Mouse (Mus musculus): ENCODE measurements around the gene Vdac2. TPM values are rescaled to one million over a fixed set of nuclear protein-coding genes. Genes with fewer than 3 reads are reported as not detected.
A peak's percentile ranks its signal among the peaks of the same experiment; 100 is the strongest.

Gene Vdac2
- total RNA-seq, 2 experiments from 2014 or later, result 226 to 241 TPM

DNA sequence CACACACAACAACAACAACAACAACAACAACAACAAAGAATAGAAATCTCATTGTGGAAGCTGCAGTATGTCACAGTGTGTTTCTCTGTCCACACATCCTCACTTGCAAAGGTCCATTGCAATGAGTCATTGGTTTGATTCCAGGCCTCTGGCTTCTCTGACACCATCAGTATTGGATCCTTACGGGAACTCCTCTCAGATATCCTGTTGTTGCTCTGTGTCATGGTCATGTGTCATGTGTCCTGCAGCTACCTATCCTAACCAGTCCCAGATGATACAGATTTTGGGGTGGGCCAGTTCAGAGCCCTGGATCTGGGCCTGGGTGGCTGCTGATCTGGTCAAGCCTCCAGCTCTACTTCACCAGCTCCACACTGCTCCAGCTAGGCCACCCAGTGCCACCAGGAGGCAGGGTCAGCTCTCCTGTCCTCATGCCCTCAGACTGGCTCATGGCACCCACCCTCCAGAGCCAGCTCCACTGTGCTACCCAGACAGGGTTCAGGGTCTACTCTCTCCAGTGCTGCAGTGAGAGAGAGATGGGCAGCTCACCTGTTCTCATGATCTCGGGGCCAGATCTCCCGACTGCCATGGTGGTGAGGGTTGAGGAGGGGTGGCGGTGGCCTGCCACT, 4.0 kb upstream of the Vdac2 start:
- DNase-seq, result no peak

GRCm38 (mm10) chr14:21822307-21822706, 2.7 kb upstream of the Vdac2 start:
- no peak for DNase-seq

DNA sequence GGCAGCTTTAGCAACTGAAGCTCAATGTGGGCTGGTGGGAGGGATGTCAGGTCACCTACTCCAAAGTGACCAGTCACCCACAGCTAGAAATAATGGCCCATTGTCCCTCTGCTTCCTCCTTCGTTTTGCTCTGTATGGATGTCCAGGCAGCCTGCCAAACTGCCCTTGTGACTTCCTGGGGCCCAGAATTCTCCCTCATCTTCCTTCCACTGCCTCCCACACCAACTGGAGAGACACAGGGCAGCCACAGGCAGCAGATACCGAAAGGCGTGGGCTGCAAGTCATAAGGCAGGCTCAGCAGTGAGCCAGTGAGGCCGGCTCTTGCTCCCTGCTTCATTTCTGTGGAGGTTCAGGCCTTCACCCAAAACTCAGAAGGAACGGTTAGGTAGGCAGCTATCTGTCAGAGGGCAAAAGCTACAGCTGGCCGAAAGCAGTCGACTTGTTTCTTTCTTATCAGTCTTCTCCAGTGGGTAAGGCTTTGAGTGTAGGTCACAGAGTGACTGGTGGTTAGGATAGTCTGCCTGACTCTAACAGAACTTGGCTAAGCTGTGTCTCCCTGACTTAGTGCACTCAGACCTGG, 2.2 kb upstream of the Vdac2 start:
- DNase-seq, result peak; percentile 58 to 68

DNA sequence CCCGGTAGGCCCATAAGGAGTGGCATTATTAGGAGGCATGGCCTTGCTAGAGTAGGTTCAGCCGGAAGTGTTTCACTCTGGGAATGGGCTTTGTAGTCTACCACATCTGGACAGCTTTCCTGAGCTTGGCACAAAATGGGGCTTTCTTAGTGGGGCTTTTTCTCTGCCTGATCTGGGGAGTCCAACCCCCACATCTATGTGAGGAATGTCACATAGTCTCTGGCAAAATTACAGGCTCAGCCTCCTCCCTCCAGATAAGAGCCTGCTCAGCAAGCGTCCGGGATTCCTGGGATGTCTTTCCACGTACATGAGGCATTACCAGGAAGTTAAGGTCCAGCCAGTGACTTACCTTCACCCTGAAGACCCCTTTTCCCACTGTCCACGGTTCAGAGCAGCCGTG, 1.1 kb upstream of the Vdac2 start:
- no peak for DNase-seq

GRCm38 (mm10) chr14:21825786-21826491, 901 bp downstream of the Vdac2 start:
- DNase-seq, result no peak

GRCm38 (mm10) chr14:21830876-21831767, 6.1 kb downstream of the Vdac2 start:
- peak; percentile 97 for DNase-seq

- DNase-seq, result no peak
These were observed 6.9 kb downstream of the Vdac2 start for GRCm38 (mm10) chr14:21831830-21832403.

DNA sequence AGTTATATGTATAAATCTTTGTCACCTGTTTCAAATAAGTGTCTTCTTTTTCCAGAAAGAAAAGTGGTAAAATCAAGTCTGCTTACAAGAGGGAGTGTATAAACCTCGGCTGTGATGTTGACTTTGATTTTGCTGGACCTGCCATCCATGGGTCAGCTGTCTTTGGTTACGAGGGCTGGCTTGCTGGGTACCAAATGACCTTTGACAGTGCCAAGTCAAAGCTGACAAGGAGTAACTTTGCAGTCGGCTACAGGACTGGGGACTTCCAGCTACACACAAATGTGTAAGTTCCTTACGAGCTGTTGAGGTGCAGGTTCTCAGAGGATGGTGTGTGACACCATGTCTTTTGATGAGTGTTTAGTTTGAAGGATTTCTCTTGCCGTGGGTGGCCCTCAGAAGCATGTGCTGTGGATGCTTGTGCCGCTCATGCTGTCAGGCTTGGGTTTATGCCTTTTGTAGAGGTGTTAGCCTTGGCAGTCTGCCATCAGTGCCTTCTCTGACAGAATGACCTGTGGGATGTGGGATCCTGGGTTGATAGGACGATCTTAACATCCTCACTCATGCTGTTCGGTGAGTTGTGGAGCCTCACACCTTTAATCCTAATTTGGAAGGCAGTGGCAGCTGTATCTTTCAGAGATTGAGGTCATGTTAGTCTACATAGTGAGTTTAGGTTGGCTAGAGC, 13.4 kb downstream of the Vdac2 start:
- no peak for DNase-seq

GRCm38 (mm10) chr14:21841819-21842592, 17.0 kb downstream of the Vdac2 start:
- no peak for DNase-seq

DNA sequence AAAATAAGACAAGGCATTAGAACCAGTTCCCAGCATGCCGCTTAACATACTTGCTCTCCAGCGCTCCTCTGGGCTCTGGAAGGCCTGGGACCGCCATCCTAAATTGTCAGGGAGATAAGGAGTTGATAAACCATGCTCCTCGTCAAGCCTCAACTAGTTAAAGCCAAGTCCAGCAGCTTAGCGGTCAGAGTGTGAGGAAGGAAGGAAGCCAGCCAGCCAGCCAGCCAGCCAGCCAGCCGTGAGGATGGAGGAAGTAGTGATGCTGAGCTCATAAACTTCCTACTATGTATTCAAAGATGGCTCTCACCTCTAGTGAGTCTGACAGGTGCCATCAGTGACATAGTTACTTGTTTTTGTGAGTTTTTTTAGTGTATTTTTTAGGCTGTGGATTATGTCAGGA, 18.2 kb downstream of the Vdac2 start:
- DNase-seq, result no peak

- no peak for DNase-seq
These were observed 21.9 kb downstream of the Vdac2 start for GRCm38 (mm10) chr14:21846827-21847380.

DNA sequence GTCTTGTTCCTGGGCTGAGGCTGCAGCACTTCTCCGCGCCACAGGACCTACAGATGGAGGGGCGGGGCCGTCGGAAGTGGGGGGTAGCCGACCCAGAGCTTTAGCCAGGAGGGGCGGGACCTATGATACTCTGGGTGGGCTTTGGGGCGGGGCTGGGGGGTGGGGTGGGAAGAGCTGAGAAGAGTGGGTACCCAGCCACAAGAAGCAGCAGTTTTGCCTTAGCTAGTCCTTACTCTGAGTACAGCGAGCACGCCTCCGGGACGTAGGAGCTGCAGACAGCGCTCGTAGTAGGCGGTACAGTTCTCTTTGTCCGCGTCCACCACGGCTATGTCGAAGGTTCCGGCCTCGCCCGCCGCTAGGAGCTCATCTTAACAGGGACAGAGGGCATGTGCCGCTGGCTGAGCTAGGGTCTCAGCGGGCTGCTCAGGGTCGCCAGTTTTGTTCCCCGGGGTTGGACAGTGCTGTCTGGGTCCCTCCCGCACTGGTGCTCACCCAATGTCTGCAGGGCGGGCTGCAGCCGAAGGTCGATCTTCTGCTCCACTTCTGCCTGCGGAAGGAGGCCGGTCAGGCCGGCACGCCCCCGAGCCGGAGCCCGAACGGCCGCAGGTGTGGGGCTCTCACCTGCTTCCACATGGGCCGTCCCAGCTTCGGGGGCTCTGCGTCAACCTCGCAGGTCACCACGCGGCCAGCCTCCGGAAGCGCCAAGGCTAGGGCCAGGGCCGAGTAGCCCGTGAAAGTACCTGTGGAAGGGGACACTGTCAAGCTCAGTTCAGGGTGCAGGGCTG, 22.5 kb downstream of the Vdac2 start:
- DNase-seq, result peak in 1 of 2 experiments; percentile 42

- peak; percentile 94 to 95 for DNase-seq
These were observed 23.4 kb downstream of the Vdac2 start, which contains the start of gene Comtd1 for GRCm38 (mm10) chr14:21848166-21849154. Comtd1 (minus strand) TSS chr14:21848977.

DNA sequence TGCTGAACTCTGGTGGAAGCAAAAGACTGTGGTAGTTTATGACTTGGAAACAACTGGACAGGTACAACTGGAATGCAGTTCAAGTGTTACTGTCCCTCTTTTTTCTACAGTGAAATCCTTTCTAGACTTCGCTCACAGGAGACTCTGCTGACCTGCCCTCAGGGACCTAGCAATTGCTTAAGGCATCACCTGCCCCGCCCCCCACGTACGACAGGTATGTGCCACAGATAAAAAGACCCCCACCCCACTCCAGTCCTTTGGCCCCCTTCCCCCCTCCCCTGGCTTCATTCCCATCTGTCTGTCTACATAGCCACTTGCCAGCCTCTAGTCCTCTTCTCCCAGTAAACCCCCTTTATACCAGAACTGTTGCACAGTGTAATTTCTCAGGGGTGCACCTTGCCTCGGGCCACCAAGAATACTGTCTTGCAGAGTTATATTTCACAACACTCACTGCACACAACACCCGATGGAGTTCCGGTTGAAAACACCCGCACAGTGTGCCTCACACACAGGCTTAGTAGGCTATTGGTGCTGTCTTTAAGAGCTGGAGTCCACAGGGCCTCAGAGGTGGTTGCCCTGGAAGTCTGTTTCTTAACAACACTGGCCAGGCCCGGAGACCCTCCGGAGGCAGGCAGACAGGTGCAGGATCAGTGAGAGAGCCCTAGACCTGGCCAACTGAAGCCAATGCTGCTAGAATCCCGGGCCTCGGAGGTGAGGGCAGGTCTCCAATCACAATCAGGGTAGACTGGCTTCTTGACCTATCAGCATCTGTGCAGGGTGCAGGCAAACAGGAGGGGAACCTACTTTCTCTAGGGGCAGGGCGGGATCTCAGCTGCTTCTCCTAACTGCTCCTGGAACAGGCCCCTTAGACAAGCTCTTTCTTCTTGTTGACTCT, 24.7 kb downstream of the Vdac2 start:
- DNase-seq, result no peak

DNA sequence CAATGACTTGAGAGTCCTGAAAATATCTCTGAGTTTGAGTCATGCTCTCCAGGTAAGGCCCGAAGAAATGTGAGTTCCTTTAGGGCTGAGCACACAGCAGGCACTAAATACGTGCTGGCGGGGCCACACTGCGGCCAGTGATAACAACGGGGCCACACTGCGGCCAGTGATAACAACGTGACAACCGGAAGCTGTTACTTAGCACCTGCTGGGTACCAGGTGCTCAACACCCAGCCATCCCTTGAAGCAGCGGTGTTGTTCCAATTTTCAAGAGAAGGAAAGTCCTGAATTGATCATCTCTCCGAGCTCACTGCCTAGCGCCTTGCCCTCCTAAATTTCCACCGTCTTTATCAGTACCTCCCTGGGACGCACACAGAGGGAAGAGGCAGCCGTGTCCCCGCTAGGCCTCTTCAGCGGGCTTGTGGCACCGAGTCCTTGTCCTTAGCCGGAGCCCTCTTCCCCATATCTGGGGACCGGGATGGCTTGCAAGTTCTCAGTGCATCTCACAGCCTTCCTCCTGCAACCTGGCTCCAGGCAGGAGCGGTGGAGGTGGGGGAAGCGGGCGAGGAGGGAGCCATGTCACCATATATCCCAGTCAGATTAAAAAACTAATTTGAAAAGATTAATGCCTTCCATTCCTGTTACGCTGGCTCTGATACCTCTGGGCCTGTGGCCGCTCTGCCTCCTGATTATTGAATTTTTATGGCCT, 25.5 kb downstream of the Vdac2 start:
- no peak for DNase-seq

DNA sequence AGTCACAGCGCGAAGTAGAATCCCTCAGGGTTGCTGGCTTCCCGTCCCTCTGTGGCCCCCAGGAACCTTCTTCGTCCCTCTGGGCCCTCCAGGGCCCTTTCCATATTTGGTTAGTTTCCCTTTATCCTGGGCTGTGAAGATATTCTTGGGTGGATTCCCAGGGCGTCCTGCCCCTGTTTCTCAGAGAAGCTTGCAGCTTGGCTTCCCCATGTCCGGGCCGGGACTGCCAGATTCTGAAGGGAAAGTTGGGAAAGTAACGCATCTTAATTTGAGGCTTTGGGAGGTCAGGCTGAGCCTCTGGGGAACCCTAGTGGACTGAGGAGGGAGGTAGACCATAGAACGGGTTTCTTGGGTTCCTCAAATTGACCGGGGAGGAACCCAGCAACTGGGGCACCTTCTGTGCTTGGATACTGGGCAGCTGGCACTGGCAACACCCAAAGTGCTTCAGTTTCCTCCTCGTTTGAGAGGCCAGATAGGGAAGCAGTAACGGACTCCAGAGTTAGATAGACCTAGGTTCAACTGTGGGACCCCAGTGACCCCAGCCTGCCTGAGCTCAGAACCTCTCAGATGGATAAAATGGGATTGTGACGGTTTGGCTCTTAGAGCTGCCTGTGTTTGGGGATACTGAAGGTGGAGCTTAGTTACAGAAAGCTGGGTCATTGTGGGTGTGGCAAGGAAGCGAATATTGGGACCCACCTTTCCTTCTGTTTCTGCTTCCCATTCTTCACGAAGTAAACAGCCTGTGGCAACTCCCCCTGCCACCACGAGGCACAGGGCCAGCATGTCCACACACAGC, 27.2 kb downstream of the Vdac2 start:
- DNase-seq, result no peak

Data from layer of hippocampus, postnatal 36 days (tissue).